Mouse (Mus musculus): Measurements from ENCODE around the gene Rab19. TPM values are rescaled to one million over a fixed set of nuclear protein-coding genes. Genes with fewer than 3 reads are reported as not detected.
"Not testable (repeated sequence)": the region's sequence is repeated elsewhere in the genome, so short reads cannot be mapped to it uniquely, and the experiment has no call there.

The Rab19 gene
- polyA plus RNA-seq, 1 experiment from 2014 or later: 0.58 TPM

DNA sequence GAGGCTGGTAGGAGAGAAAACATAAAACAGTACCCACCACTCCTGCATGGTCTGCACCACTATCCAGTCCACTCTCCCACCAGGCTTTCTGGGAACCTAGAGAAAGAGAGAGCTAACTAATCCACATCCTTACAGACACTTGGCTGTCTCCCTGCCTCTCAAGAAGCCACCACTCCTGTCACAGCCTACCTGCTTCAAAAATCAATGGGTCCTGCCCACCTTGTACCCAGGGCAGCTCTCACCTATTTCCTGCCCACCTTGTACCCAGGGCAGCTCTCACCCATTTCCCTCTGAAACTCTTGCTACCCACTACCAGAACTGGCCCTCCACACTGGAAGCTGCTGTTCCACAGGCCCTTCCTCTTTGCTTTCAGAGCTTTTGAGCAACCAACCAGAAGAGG lies 8.9 kb upstream of the Rab19 start:
- no peak overlapping the region for H3K9ac ChIP-seq (ENCODE audit: low read length)
- peaks cover 5% of the 10 kb centered on the region; the same call in 1 of the 2 replicates for H3K9me3 ChIP-seq (ENCODE audit: control insufficient read depth, low read length)
- H3K4me1 ChIP-seq (ENCODE audit: control insufficient read depth in 2 of 2, insufficient read depth in 2 of 2, low read length in 2 of 2): peaks cover 6 to 8% of the 10 kb centered on the region in 2 experiments
- no peak overlapping the region for H3K4me3 ChIP-seq (ENCODE audit: control insufficient read depth in 1 of 2, insufficient read depth in 1 of 2, low read depth in 1 of 2, low read length in 2 of 2)
- no peak for ATAC-seq (ENCODE audit: insufficient number of reproducible peaks, insufficient read depth, low FRiP score, low read depth)
- H3K4me2 ChIP-seq (ENCODE audit: low read length): no peak overlapping the region
- H3K36me3 ChIP-seq (ENCODE audit: control insufficient read depth, insufficient read depth, low read length): peaks cover 19% of the 10 kb centered on the region
- no peaks in the 10 kb centered on the region for H3K27me3 ChIP-seq (ENCODE audit: control insufficient read depth, insufficient read depth, low read length)
- H3K27ac ChIP-seq (replicated peaks in 1 of 2; ENCODE audit: control insufficient read depth in 1 of 2, insufficient read depth in 1 of 2, low read depth in 2 of 2, low read length in 2 of 2): peak overlapping the region in 1 of 2 experiments; percentile 62; a peak in 1 of 4 replicates

DNA sequence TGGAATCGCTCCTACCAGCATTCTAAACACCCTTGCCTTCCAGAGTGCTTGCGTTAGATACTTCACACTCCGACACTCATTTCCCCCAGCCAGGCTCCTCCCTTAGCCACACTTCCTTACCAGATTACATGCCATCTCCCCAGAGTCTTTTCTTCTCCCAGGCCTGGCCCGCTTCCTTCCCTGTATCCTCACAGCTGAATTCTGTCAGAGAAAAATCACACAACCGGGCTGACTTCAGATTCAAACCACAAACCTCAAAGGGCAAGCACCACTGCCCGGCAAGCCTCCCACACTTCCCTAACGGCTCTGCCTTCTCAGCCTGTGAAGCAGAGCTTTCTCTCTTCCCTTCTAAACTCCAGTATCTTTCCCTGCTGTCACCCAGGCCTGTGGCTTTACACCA lies 8.2 kb upstream of the Rab19 start:
- Histone ChIP-seq H3K9me3 (ENCODE audit: control insufficient read depth, low read length) (peaks cover 5% of the 10 kb centered on the region; the same call in 1 of the 2 replicates), H3K4me1 (ENCODE audit: control insufficient read depth in 2 of 2, insufficient read depth in 2 of 2, low read length in 2 of 2) (peaks cover 6 to 8% of the 10 kb centered on the region in 2 experiments), H3K27me3 (ENCODE audit: control insufficient read depth, insufficient read depth, low read length) (no peaks in the 10 kb centered on the region), H3K27ac (replicated peaks in 1 of 2; ENCODE audit: control insufficient read depth in 1 of 2, insufficient read depth in 1 of 2, low read depth in 2 of 2, low read length in 2 of 2) (peak overlapping the region; percentile 62 to 79), H3K4me2 (ENCODE audit: low read length) (no peak overlapping the region), H3K4me3 (ENCODE audit: control insufficient read depth in 1 of 2, insufficient read depth in 1 of 2, low read depth in 1 of 2, low read length in 2 of 2) (no peak overlapping the region), H3K9ac (ENCODE audit: low read length) (no peak overlapping the region), H3K36me3 (ENCODE audit: control insufficient read depth, insufficient read depth, low read length) (peaks cover 16% of the 10 kb centered on the region)
- no peak for ATAC-seq (ENCODE audit: insufficient number of reproducible peaks, insufficient read depth, low FRiP score, low read depth)
- WGBS: 40% methylated on average over 7 of the region's 7 CpGs

DNA sequence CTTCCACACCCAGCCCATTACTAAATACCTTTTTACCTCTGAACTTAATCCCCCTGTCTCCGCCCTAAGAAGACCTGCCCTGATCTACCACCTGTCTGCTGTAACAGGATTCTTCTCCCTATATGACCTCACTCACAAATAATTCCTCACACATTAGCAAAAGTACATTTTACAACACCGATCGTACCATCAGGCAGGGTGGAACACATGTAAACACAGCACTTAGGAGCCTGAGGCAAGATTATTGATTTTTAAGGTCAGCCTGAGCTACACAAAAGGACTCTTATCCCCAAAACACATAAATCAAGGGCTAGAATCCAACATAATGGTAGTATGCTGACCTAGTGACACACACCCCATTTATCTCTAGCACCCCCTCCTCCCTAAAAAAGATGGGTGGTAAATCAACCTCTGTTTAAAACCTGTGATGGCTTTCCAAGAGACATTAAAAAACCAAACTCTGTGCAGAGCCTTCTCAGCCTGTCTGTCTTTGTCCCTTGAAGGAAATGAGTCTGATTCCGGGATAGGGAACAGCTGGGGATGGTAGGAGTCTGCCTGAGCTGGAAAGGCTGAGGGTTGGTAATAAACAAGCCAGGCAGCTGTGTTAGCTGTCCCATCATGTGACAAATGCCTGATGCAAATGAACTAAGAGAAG lies 7.5 kb upstream of the Rab19 start:
- peaks cover 12% of the 10 kb centered on the region for H3K36me3 ChIP-seq (ENCODE audit: control insufficient read depth, insufficient read depth, low read length)
- ATAC-seq (ENCODE audit: insufficient number of reproducible peaks, insufficient read depth, low FRiP score, low read depth): no peak
- H3K9me3 ChIP-seq (ENCODE audit: control insufficient read depth, low read length): peaks cover 5% of the 10 kb centered on the region; the same call in 1 of the 2 replicates
- peaks cover 6 to 8% of the 10 kb centered on the region in 2 experiments for H3K4me1 ChIP-seq (ENCODE audit: control insufficient read depth in 2 of 2, insufficient read depth in 2 of 2, low read length in 2 of 2)
- no peak overlapping the region for H3K4me3 ChIP-seq (ENCODE audit: control insufficient read depth in 1 of 2, insufficient read depth in 1 of 2, low read depth in 1 of 2, low read length in 2 of 2)
- WGBS: 79% methylated on average over 4 of the region's 4 CpGs
- H3K4me2 ChIP-seq (ENCODE audit: low read length): no peak overlapping the region
- no peak overlapping the region for H3K9ac ChIP-seq (ENCODE audit: low read length)
- H3K27me3 ChIP-seq (ENCODE audit: control insufficient read depth, insufficient read depth, low read length): 0 out of 2 replicates have a peak, but pooled peaks cover 1% of the 10 kb centered on the region
- H3K27ac ChIP-seq (replicated peaks in 1 of 2; ENCODE audit: control insufficient read depth in 1 of 2, insufficient read depth in 1 of 2, low read depth in 2 of 2, low read length in 2 of 2): peak overlapping the region; percentile 62 to 79

DNA sequence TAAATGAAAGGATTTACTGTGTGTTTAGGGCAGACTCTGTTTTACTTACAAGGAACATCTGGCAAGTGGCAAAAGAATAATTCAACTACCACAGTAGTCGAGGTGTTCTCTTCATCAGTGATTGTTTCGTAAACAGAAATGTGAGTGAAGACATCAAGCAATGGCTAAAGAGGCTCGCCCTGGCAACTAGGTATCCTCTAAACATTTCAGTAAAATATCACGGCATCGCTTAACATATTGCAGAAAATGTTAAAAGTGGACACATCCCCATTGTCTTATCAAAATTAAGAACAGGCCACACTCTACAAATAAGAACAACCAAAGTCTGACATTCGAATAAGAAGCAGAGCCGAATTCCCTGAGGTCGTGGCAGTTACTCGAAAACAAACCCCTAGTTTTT lies 4.2 kb upstream of the Rab19 start:
- Histone ChIP-seq H3K4me1 (ENCODE audit: control insufficient read depth in 2 of 2, insufficient read depth in 2 of 2, low read length in 2 of 2) (peaks cover 6 to 10% of the 10 kb centered on the region in 2 experiments), H3K4me3 (ENCODE audit: control insufficient read depth in 1 of 2, insufficient read depth in 1 of 2, low read depth in 1 of 2, low read length in 2 of 2) (peak overlapping the region; percentile 79 to 90), H3K27me3 (ENCODE audit: control insufficient read depth, insufficient read depth, low read length) (0 out of 2 replicates have a peak, but pooled peaks cover 2% of the 10 kb centered on the region), H3K36me3 (ENCODE audit: control insufficient read depth, insufficient read depth, low read length) (peaks cover 7% of the 10 kb centered on the region), H3K27ac (replicated peaks in 1 of 2; ENCODE audit: control insufficient read depth in 1 of 2, insufficient read depth in 1 of 2, low read depth in 2 of 2, low read length in 2 of 2) (peak overlapping the region in 1 of 2 experiments; percentile 46; a peak in 1 of 4 replicates), H3K9ac (ENCODE audit: low read length) (peak overlapping the region; percentile 90), H3K4me2 (ENCODE audit: low read length) (peak overlapping the region; percentile 79), H3K9me3 (ENCODE audit: control insufficient read depth, low read length) (peaks cover 5% of the 10 kb centered on the region; the same call in 1 of the 2 replicates)
- ATAC-seq (ENCODE audit: insufficient number of reproducible peaks, insufficient read depth, low FRiP score, low read depth): no peak
- 23% methylated on average over 9 of the region's 9 CpGs for WGBS

DNA sequence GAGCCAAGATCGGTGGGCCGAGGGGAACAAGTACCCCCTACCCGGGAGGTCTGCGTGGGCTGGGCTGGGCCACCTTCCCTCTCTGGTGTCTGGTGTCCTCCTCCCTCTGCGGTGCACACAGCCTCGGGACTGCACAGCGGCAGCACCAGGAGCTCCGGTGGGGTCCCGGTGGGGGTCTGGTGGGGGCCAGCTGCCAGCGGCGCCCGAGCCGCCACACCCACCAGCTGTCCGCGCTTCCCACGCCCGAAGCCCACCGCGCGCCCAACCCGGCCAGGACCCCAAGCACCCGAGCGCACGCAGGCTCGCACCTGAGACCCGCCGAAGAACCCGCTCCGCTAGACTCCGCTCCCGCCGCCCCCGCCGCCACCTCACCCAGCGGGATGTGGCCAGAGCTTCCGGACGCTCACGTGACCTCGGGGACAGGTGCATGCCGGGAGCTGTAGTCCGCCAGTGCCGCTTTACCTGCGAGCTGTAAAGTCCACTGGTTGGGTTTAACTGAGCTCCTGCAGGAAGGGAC lies 3.6 kb upstream of the Rab19 start, which contains the start of gene Slc37a3:
Slc37a3 (minus strand) TSS at position 365 of the 517 bp plus-strand sequence.
- under 1% methylated on average over 43 of the region's 43 CpGs for WGBS
- peaks cover 7% of the 10 kb centered on the region for H3K36me3 ChIP-seq (ENCODE audit: control insufficient read depth, insufficient read depth, low read length)
- 0 out of 2 replicates have a peak, but pooled peaks cover 2% of the 10 kb centered on the region for H3K27me3 ChIP-seq (ENCODE audit: control insufficient read depth, insufficient read depth, low read length)
- peaks cover 8% of the 10 kb centered on the region in 2 experiments for H3K4me1 ChIP-seq (ENCODE audit: control insufficient read depth in 2 of 2, insufficient read depth in 2 of 2, low read length in 2 of 2)
- H3K4me2 ChIP-seq (ENCODE audit: low read length): peak within 1 kb of the TSS; percentile 79
- peak; percentile 88 for ATAC-seq (ENCODE audit: insufficient number of reproducible peaks, insufficient read depth, low FRiP score, low read depth)
- peak within 1 kb of the TSS; percentile 90 for H3K9ac ChIP-seq (ENCODE audit: low read length)
- peaks cover 5% of the 10 kb centered on the region; the same call in 1 of the 2 replicates for H3K9me3 ChIP-seq (ENCODE audit: control insufficient read depth, low read length)
- H3K27ac ChIP-seq (replicated peaks in 1 of 2; ENCODE audit: control insufficient read depth in 1 of 2, insufficient read depth in 1 of 2, low read depth in 2 of 2, low read length in 2 of 2): peak within 1 kb of the TSS; percentile 39 to 46; a peak in 3 of 4 replicates
- H3K4me3 ChIP-seq (ENCODE audit: control insufficient read depth in 1 of 2, insufficient read depth in 1 of 2, low read depth in 1 of 2, low read length in 2 of 2): peak within 1 kb of the TSS; percentile 79 to 90

DNA sequence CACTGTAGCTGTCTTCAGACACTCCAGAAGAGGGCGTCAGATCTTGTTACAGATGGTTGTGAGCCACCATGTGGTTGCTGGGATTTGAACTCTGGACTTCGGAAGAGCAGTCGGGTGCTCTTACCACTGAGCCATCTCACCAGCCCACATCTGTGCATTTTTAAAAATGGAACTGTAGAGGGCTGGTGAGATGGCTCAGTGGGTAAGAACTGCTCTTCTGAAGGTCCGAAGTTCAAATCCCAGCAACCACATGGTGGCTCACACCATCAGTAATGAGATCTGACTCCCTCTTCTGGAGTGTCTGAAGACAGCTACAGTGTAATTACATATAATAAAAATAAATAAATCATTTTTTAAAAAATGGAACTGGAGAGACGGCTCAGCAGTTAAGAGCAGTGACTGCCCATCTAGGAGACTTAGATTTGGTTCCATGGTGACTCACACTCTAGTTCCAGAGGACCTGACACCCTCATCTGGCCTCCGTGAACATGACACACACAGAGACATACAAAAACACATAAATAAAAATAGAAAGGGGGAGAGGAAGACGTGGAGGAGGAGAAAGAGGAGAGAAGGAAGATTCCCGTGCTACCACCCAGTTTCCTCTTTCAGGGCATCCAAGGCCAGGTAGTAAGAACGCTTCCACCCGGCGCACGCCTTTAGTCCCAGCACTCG lies 2.7 kb upstream of the Rab19 start:
- 79% methylated on average over 11 of the region's 13 CpGs for WGBS

DNA sequence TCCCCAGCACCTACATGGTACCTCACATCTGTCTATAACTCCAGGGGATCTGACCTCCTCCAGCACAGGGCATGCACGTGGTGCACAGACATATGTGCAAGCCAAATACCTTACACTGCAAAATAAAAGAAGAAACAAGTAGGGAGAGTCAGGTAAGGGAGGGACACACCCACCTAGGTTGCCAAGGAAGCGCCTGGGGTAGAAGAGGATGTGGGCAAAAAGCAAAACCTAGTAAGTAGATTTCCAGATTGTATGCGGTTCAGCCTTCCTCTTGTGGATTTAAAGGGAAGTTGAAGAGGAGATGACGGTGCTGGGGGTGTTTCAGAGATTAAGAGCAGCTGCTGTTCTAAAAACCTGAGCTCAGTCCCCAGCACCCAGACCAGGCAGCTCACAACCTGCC lies 1.8 kb upstream of the Rab19 start:
- 0 out of 2 replicates have a peak, but pooled peaks cover 2% of the 10 kb centered on the region for H3K27me3 ChIP-seq (ENCODE audit: control insufficient read depth, insufficient read depth, low read length)
- H3K27ac ChIP-seq (replicated peaks in 1 of 2; ENCODE audit: control insufficient read depth in 1 of 2, insufficient read depth in 1 of 2, low read depth in 2 of 2, low read length in 2 of 2): no peak overlapping the region
- peaks cover 2 to 8% of the 10 kb centered on the region in 2 experiments; a peak in 3 of 4 replicates for H3K4me1 ChIP-seq (ENCODE audit: control insufficient read depth in 2 of 2, insufficient read depth in 2 of 2, low read length in 2 of 2)
- no peak overlapping the region for H3K4me3 ChIP-seq (ENCODE audit: control insufficient read depth in 1 of 2, insufficient read depth in 1 of 2, low read depth in 1 of 2, low read length in 2 of 2)
- peaks cover under 1% of the 10 kb centered on the region; the same call in 1 of the 2 replicates for H3K9me3 ChIP-seq (ENCODE audit: control insufficient read depth, low read length)
- ATAC-seq (ENCODE audit: insufficient number of reproducible peaks, insufficient read depth, low FRiP score, low read depth): no peak
- peaks cover 2% of the 10 kb centered on the region for H3K36me3 ChIP-seq (ENCODE audit: control insufficient read depth, insufficient read depth, low read length)
- no peak overlapping the region for H3K4me2 ChIP-seq (ENCODE audit: low read length)
- no peak overlapping the region for H3K9ac ChIP-seq (ENCODE audit: low read length)
- WGBS: 45% methylated on average over 4 of the region's 4 CpGs

More for the DNA sequence above, 2.7 kb upstream of the Rab19 start:
- H3K4me1 ChIP-seq (ENCODE audit: control insufficient read depth in 2 of 2, insufficient read depth in 2 of 2, low read length in 2 of 2); H3K27me3 ChIP-seq (ENCODE audit: control insufficient read depth, insufficient read depth, low read length); H3K36me3 ChIP-seq (ENCODE audit: control insufficient read depth, insufficient read depth, low read length); H3K4me2 ChIP-seq (ENCODE audit: low read length); ATAC-seq (ENCODE audit: insufficient number of reproducible peaks, insufficient read depth, low FRiP score, low read depth); H3K9ac ChIP-seq (ENCODE audit: low read length); H3K4me3 ChIP-seq (ENCODE audit: control insufficient read depth in 1 of 2, insufficient read depth in 1 of 2, low read depth in 1 of 2, low read length in 2 of 2); H3K9me3 ChIP-seq (ENCODE audit: control insufficient read depth, low read length); H3K27ac ChIP-seq (replicated peaks in 1 of 2; ENCODE audit: control insufficient read depth in 1 of 2, insufficient read depth in 1 of 2, low read depth in 2 of 2, low read length in 2 of 2): not testable (repeated sequence)
